22 mouse cellular contexts compared by ENCODE assay signal in genomic region chr11:82163285-82163684, GRCm38 (mm10). TPM values are rescaled to one million over a fixed set of nuclear protein-coding genes. Genes with fewer than 3 reads are reported as not detected.
"Had no signal": no experiment of that assay in that cellular context is flagged by ENCODE, and none has a peak within 500 bp of the region (broad histone marks: within the 10 kb centered on the region; RNA-seq: fewer than 3 reads in every experiment).

No protein-coding gene starts in this region.

- H3K9me3 ChIP-seq: neural tube, embryonic 12.5 days; neural tube, embryonic 13.5 days; neural tube, embryonic 15.5 days; stomach, embryonic 15.5 days had no signal

- H3K36me3 ChIP-seq: neural tube, embryonic 12.5 days; neural tube, embryonic 13.5 days; neural tube, embryonic 15.5 days; stomach, embryonic 15.5 days had no signal

- H3K4me3 ChIP-seq: neural tube, embryonic 12.5 days; neural tube, embryonic 13.5 days; neural tube, embryonic 15.5 days; stomach, embryonic 15.5 days had no signal

- H3K9ac ChIP-seq: neural tube, embryonic 12.5 days; neural tube, embryonic 13.5 days; neural tube, embryonic 15.5 days; stomach, embryonic 15.5 days had no signal

- DNase-seq: retina, postnatal 1 day; right cerebral cortex, adult 18-20 months; right cerebral cortex, postnatal 14 days; right cerebral cortex, postnatal 25 days; right cerebral cortex, postnatal 4 days; spleen, adult 18-20 months; thymus, adult 18-20 months; thymus, adult 2 months; thymus, postnatal 14 days; thymus, postnatal 25 days; thymus, postnatal 36 days; thymus, postnatal 4 days had no signal

- H3K27ac ChIP-seq: neural tube, embryonic 12.5 days; neural tube, embryonic 13.5 days; neural tube, embryonic 15.5 days; stomach, embryonic 15.5 days; stomach, postnatal 0 days had no signal

- H3K4me2 ChIP-seq: neural tube, embryonic 12.5 days; neural tube, embryonic 13.5 days; neural tube, embryonic 15.5 days; stomach, embryonic 15.5 days had no signal

- H3K27me3 ChIP-seq: neural tube, embryonic 12.5 days; neural tube, embryonic 13.5 days; neural tube, embryonic 15.5 days; stomach, embryonic 15.5 days had no signal

- H3K4me1 ChIP-seq: neural tube, embryonic 12.5 days; neural tube, embryonic 13.5 days; neural tube, embryonic 15.5 days; stomach, embryonic 15.5 days had no signal

RNA-seq across cellular contexts. Expression of gene Ccl8, which starts 48.3 kb away (rescaled TPM):
- total RNA-seq: neutrophil, adult 5-6 weeks had no signal
- polyA plus RNA-seq: neural tube, embryonic 11.5 days; neural tube, embryonic 12.5 days; neural tube, embryonic 13.5 days; neural tube, embryonic 14.5 days; neural tube, embryonic 15.5 days; stomach, embryonic 14.5 days; stomach, embryonic 15.5 days; stomach, embryonic 16.5 days; stomach, postnatal 0 days had no signal
